Mouse (Mus musculus) retina, adult 2 months (tissue): Measurements from ENCODE around the gene Tnr.

Source experiments
- DNase-seq: peaks from one replicate; pipeline ENCODE4 v3.0.0-alpha.2; 2012; ENCODE audit warnings: low read depth, low spot score

Gene Tnr

DNA sequence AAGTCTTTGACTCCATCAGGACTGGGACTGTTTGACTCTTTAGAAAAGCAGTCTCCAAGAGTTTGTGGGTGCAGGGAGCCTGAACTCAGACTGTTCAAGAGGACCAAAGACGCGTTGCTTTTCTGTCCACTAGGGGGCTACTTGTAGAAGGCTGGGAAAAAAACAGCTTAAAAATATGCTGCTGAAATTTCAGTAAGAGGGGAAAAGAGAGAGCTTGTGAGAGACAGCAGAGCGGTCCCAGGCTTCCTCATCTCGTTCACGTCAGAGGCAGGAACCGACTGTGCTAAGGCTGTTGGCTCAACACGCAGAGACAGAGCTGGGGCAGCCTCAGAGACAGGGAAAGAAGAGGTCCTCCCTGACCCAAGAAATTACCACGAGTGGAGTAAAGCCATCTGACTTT is at the start of gene Tnr:
TSS of gene Tnr (plus strand) at position 192 of the 400 bp plus-strand sequence.
- peak; percentile 42 for DNase-seq

DNA sequence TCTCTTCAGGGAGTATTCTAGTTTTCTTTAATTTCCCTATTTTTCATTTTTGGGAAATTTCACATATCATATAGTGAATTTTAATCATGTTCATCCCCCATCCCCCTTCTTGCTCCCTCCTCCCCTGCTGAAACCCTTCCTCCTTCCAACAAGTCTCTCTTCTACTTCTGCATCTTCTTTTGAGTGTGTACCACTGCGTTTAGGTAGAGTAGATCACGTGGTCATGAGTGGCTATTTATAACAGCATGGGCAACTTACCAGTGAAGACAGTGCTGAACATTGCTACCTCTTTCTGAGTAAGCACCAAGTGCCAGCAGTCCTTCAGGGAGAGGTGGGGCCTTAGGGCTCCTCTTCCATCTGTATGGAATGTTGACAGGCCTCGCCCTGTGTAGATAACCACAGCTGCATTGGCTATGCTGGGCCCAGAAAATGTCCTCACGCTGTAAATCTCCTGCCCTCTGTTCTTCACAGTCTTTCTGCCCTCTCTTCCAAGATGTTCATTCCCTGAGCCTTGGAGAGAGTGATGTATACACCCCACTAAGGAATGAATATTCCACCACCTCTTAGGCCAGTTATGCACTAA is 33.6 kb upstream of the Tnr start:
- no peak for DNase-seq

DNA sequence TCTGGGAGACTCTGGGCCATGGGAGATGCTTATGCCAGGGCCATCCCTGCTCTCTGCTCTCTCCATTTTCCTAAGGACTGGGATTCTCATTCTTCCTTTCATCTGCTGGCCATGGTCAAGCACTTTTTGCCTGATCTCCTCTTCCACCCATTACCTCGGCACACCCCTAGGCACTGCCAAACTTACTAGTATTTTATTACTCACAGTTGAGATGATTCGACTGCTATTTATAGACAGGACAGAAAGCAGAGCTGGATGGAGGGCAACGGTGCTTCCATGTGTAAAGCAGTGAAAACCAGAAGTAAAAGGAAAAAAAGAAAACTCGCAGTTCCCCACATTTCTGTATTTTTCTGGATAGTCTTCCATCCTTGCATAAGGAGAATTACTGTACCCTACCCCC is 31.0 kb upstream of the Tnr start:
- DNase-seq = no peak

DNA sequence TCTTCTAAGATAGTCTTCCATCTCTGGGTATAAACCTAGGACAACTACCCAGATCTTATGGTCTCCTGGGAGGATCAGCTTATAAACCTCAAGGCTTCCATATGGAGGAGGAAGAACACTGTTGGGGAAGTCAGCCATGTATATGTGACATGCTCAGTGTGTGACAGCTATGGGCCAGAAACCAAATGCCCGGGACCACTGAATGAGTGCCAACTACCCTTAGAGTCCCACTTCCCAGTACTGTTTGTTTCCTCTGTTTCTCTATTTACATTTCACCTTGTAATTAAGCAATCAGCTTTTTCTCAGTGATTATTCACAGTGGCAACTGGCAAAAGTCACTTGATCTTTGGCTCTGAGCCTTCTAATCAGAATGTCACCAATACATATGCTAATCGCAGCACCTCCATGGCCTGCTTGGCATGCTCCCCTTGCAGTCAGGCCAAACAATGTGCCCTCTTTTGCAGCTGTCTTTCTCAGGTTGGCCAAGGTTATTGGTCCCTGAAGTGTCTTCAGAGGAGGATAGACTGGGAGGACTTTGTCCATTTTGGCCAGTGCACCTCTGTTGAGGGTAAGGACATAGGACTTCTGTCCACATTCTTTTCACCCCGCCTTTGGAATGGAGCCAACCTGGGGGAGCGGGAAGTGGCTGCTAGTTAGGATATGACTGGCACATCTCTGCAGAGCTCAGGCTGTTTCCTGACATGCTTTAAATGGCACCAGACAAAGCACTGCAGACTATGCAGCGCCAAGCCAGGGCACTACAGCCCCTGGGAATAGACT is 29.7 kb upstream of the Tnr start:
- no peak for DNase-seq

DNA sequence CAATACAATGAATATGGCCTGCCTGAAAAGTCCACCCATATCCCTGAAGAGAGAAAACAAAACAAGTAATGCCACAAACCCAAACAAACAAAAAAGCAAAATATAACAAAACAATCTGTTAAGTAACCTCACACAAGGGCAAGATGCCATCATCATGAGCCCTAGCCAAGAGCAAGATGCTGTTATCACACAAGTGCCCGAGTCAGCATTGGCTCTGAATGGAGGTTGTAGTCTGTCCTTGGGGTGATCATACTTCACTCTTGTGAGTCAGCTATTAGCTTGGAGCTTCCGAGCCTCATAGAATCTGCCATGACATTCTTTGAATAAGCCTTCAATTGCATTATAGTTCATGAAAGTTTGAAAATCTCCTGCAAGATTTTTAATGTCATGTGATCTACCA is 25.3 kb upstream of the Tnr start:
- no peak for DNase-seq

DNA sequence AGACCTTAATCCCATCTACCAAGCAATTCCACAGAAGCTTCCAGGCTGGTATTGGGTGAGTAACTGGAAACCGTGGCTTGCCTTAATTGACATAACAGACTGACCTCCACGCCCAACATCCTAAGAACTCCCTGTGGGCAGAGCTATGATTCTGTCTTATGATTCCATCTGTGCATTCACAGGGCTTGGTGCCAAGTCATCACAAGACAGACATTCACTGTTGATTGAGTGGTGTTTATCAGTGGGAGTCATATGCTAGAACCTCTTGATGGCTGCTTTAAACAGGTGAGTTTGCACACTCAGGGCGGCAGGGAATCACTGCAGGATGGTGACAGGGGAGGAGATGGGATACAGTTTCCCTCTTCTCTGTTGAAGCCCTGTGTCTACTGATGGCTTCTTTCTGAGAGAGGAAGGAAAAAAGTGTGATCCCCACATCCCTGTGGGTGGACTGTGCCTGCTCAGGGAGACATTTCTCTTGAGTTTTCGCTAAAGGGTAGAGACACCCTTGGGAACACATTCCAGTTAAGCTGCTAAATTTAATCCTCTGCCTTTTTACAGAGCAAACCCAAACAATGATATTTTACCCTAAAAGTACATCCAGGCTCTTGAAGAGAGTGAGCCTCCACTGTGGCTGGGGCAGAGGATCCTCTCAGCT is 23.6 kb upstream of the Tnr start:
- DNase-seq = no peak

DNA sequence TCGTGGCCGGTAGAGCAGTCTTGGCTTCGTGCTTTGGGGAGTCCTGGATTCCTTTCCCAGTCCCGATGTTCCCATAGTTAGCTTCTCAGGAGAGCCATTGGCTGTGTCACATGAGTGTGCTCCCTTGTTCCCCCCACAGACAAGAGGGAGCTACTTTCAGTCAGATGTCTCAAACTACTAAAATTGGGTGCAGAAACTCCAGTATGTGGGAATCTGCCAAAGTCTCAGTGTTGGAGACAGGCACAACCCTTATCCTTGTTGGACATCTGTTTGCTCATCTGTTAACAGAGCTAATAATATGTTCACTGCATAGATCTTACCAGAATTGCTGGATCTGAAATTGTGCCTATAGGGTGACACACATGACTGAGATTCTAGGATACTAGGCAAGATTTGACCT is 21.7 kb upstream of the Tnr start:
- DNase-seq = no peak

DNA sequence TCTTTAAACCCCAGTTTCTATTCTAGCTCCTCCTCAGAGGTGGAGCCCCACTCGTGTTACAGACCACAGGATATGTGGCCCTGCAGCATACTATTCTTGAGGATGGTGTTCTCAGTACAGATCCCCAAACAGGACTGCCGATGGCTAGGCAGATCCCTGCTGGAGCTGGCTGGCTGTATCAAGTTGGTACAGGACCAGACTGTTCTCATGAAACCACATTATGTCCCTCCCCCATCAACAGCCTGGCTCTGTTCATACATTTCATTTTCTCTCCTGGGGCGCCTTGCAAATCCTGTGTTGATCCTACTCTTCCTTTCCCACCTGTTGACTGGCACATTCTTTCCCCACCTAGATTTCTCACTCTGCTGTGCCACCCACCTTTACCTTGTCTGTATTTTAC is 12.9 kb upstream of the Tnr start:
- no peak for DNase-seq

DNA sequence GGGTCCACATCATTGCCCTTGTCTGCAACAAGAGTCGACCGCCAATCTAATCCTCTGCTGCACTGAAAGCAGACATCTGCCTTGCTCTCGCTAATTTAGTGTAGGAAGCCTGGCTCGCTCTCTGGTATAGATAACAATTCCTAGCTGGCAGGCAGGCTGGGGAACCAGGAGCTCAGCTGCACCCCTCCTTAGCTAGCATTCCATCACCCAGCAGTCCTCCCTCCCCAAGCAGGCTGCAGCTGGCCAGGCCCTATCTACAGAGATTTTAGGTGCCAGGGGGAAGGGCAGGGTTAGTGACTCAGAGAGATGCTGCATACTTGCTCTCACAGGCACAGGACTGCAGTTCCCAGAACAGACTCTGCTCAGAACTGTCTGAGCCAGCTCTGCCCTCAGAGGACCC is 5.9 kb upstream of the Tnr start:
- DNase-seq = no peak

DNA sequence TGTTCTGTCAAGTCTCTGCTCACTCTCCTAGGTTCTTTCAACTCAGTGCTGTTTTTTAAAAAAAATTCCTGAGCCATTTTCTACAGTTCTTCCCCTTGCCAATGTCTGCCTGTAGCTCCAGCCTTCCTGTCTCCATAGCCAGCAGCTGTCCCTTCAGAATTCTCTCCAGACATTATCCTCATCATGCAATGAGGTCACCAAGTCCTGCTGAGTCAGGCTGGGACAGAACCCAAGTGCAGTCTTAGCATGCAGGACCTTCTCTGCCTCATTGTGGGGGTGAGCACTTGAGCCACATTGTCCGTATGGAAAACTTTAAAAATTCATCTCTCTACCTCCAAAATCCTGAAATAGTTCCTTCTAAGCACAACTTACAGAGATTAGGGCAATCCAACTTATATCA is 4.4 kb upstream of the Tnr start:
- DNase-seq = no peak

DNA sequence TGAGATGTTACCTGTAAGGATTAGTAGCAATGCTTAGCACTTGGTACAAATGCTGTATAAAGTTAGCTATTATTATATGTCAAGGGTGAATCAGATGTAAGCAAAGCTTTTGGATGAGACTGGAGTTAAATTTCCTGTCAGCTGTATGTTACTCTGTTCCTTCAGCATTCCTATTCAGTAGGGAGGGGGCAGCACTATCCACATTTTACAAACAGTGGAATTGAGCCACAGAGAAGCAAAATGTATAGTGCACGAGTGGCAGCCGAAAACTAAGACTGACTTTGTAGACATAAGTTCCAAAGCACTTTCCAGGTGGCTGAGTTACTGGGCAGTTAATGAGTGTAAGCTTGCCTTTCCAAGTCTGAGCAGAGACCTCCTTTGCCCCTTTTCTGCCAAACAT is 500 bp upstream of the Tnr start:
- no peak for DNase-seq

DNA sequence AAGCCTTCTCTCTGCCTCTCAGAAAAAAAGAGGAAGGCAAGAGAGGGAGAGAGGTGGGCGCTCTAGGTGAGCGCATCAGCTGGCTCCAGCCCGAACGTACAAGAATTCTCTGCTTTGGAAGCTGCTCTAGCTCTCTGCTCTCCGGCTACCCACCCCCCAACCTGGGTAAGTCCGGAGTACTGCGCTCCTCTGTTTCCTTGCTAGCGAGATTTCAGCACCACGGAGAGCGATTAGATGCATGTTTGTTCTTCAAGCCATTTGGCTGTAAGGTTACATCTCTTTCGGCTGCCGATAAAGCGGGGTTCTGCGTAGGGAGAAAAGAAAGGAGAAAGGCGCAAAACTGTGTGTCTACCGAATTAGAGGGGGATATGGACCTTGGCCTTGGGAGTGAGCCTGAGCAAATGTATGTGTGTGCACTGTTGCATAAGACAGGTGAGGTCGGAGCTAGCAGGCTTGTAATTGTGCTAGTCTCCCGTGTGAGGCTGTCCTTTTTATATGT is 531 bp downstream of the Tnr start:
- DNase-seq = no peak

DNA sequence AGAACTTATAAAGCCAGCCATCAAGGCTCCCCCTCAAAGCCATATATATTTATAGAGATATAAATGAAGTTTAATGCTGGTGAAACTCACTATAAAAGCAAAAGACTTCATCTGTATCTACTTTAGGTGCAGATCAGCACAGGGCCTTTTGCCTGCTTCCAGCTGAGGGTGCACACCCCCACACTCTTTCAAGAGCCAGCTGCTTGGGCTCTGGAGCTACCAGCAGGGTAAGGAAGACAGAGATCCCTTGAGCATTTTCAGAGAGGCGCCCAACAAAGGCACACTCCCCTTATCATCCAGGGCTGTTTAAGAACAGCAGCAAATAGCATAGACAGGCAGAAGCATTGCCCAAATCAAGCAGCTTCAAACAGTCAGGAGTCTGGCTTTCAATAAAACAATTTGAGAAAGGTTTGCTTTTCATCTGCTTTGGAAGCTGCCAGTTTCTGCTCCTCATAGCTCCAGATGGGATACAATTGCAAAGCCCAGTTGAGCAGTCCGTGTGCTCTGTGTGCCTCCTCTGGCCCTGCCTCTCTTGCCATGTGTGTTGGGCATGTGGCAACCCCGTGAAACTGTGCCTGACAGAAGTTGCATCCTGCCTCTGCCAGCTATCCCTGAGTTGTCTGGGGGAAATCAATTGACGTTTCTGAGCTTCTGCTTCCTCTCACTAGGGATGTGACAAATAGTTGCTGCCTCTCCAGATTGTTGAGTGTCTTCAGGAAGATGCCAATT is 9.4 kb downstream of the Tnr start:
- DNase-seq = no peak

DNA sequence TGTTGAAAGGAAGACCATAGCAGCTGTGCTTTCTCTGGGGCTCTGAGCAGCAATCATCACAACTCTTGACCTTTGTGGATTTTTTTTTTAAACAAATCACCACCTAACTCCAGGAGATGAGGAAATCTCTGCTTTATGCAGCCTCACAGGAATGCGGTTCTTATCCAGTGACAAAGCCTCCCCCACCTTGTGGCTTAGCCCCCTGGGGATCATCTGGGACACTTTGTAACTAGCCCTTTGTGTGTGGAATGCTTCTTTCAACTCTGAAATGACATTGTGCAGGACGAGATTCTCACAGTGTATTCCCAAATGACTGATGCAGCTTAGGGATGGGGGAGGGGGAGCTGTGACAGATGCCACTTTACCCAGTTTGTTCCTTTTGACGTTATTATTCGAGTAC is 12.0 kb downstream of the Tnr start:
- no peak for DNase-seq

DNA sequence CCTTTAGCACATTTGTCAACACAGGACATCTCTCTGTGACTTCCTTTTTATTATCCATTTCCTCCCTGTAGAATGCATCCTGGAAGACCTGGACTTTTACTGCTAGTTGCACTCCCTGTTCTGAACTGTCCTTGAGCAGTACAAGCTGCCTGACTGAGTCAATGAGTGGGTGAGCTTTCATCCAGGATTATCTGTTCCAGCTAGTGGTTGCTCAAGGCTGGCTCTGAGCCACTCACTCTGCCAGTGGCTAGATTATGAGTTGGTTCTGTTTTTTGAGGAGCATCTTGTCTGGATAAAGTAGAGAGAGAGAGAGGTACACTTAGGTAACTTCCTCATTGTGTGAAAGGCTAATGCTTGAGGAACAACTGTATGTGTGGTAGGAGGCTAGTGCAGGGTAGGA is 14.0 kb downstream of the Tnr start:
- DNase-seq = no peak

DNA sequence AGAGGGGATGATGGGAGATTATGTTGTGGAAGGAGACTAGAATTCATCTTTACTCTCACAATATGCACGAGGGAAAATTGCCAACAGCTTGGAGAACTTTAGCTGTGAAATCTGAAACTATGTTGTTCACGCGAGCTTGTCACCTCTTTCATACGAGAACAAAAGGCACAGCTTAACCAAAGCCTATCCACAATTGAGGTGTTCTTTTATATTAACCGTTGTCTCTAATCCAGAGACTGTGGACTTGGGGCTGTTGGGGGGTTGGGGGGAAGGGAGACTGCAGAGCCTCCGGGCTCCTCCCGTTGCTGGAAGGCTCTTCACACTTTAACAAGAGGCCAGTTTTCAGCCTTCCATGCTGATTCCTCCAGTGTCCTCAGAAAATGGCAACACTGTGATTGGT is 14.5 kb downstream of the Tnr start:
- no peak for DNase-seq

DNA sequence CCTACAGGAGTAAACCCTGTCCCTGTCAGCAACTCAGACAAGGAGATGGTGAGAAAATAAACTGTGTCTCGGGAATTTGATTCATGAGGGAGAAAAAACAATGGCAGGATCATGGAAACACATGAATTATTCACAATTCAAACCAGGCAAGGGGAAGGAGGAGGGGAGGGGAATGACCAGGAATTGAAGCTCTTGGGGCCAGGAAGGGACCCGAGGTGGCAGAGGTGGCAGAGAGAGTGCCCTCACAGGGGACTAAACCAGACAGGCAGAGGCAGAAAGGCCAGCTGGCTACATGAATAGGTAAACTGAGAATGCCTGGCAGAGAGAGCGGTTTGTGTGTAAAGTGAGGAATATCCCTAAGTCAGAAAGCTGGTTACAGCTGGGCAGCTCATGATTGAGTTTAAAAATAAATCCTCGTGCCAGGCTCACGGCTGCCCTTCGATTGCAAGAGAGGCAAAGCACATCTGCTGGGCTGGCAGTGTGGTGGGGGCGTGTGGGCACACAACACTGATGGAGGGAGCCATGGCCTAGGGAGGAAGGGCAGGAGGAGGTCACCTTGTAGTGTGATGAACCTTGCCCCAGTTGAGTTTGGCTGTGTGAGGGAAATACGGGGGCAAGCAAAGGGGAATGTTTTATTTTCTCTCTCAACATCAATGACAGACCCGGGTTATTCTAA is 22.0 kb downstream of the Tnr start:
- no peak for DNase-seq

DNA sequence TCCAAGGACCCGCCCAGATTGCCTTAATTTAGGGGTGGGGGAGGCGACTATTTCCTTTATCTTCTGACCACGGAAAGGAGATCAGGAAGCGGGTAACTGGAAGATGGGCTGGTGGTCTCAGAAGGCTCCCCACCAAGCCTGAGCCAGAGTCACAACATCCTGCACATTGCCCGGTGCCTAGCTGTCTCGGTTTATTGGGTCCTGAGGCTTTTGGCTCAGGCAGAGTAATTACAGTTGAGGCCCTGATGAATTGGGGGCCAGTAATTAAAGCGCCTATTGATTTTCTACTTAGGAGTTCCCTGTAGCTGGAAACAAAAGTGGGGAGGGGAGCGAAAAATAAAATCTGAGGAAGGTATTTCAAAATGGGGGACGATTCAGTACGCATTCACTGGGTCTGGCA is 27.5 kb downstream of the Tnr start:
- no peak for DNase-seq

DNA sequence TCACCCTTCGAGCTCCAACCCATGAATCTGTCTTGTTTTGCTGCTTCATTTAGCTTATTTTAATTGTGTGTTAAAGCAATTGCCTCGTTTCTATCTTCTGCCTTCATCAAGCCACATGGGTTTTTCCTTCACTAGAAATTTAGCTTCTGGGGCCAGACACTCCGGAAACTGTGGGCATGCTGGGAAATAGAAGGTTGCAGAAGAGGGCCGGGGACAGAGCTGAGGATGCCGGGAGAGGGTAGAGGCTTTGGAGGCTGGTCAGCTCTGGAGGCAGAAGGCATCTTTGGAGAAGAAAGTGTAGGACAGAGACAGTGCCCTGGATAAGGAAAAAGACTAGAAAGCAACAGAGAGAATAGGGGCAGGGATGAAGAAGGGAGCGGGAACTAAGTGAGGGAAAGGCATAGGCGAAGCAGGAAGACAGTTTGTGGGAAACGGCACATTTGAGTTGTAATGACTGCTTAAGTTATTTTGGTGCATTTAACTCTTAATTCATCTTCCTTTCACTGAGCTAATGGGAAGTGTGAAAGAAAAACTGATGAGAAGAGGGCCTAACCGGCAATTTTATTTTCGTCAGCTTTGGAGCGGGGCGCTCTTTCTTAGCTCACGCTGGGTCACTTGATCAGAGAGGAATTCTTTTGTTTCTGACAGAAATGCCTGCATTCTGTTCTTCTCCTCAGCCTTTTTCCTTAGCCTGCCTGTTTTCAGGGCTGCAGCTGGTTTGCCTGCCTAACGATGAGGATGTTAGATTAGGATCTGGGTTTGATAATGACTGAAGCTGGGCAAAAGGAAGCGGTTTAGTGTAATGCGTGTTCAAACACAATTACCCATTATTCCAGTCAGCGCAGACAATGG is 28.2 kb downstream of the Tnr start:
- no peak for DNase-seq

DNA sequence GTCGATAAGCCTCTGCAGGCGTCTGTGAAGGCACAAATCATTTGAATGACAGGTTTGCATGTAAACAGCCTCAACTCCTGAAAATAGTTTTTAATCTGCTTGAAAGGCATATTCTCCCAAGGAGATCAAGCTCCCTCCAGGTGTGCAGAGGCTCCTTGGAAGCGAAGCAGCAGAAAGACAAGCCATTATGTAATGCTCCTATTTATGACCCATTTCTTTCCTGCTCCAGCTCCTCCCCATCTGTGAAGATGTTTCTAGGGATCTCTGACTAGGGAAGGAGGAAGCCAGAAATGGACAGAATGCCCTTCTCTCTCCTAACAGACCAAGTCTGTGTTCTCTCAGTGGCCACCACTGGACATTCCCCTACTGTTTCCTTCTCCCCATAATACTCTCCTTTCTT is 38.0 kb downstream of the Tnr start:
- no peak for DNase-seq

DNA sequence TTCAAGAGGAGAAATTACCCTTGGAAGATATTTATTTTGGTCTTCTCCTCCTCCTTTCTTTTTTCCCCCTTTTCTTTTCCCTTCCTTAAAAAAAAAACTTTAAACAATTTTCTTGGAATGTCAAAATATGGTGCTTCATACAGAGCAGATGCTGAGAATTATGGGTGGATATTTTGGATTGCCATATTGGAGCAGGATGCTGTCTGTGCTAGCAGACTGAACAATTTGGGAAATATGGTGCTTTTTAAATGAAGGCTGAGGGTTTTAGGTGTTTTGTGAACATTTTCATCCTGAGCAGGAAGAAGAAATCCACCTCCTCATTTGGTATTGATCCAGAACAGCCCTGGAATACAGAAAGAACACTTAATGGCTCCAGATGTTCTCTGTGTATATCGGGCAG is 41.6 kb downstream of the Tnr start:
- no peak for DNase-seq
